Mouse (Mus musculus) G1E-ER4 (cell line): Measurements from ENCODE around the gene Themis2. TPM values are rescaled to one million over a fixed set of nuclear protein-coding genes. Genes with fewer than 3 reads are reported as not detected.

Experiments used
- GATA1 ChIP-seq: IDR thresholded peaks from one replicate; pipeline ENCODE4 v1.8.0; 2012; ENCODE audit warnings: low read length, inconsistent platforms
- polyA plus RNA-seq: library from polyadenylated mRNA; stranded (reverse); fragments of >175 nt; gene quantifications from 2 replicates; pipeline ENCODE4 v1.2.3, GENCODE M21; 2012

Themis2 gene
- polyA plus RNA-seq, 1 experiment = not detected

- no peak for TF ChIP-seq GATA1
These were observed 19.4 kb downstream of the Themis2 start for GRCm38 (mm10) chr4:132776764-132777163.

- TF ChIP-seq GATA1 = no peak
These were observed 21.3 kb downstream of the Themis2 start for GRCm38 (mm10) chr4:132774905-132775304.

- TF ChIP-seq GATA1 = no peak
These were observed 24.4 kb downstream of the Themis2 start for GRCm38 (mm10) chr4:132771776-132772175.

GRCm38 (mm10) chr4:132767914-132768876 lies 28.0 kb downstream of the Themis2 start, which contains the start of gene Rpa2:
Rpa2 (plus strand) TSS chr4:132768332.
- no peak for TF ChIP-seq GATA1

GRCm38 (mm10) chr4:132762602-132763001 lies 33.6 kb downstream of the Themis2 start:
- TF ChIP-seq GATA1 = no peak

- TF ChIP-seq GATA1 = no peak
These were observed 35.9 kb downstream of the Themis2 start for GRCm38 (mm10) chr4:132760296-132760695.

- no peak for TF ChIP-seq GATA1
These were observed 38.4 kb downstream of the Themis2 start for GRCm38 (mm10) chr4:132757633-132758351.

GRCm38 (mm10) chr4:132756974-132757373 lies 39.2 kb downstream of the Themis2 start, which contains the start of gene Smpdl3b:
Smpdl3b (minus strand) TSS chr4:132757252.
- TF ChIP-seq GATA1 = no peak

- no peak for TF ChIP-seq GATA1
These were observed 43.2 kb downstream of the Themis2 start for GRCm38 (mm10) chr4:132752992-132753391.

GRCm38 (mm10) chr4:132749258-132749982 lies 46.8 kb downstream of the Themis2 start:
- TF ChIP-seq GATA1 = no peak

GRCm38 (mm10) chr4:132748778-132749177 lies 47.4 kb downstream of the Themis2 start:
- no peak for TF ChIP-seq GATA1

- TF ChIP-seq GATA1 = no peak
These were observed 48.4 kb downstream of the Themis2 start for GRCm38 (mm10) chr4:132747664-132748259.

- TF ChIP-seq GATA1 = no peak
These were observed 49.2 kb downstream of the Themis2 start for GRCm38 (mm10) chr4:132746911-132747517.

GRCm38 (mm10) chr4:132743992-132744911 lies 51.9 kb downstream of the Themis2 start:
- TF ChIP-seq GATA1 = no peak
